Mouse (Mus musculus) heart, postnatal 0 days (tissue): ENCODE measurements around the gene Tspan12. TPM values are rescaled to one million over a fixed set of nuclear protein-coding genes. Genes with fewer than 3 reads are reported as not detected.

Experiments
- ATAC-seq: fragments of 200-750 bp; cut with Nextera tagmentation; 2 replicates; pipeline ENCODE4 v1.8.0; 2017; ENCODE audit warnings: low read depth, moderate number of reproducible peaks, moderate library complexity; ENCODE audit not compliant: insufficient read depth
- DNase-seq: peaks from one replicate; pipeline ENCODE4 v3.0.0-alpha.2; 2016; ENCODE audit warnings: low spot score
- H3K27ac ChIP-seq: fragments of 300-500 bp; sonication (generic); 2 replicates; pipeline ENCODE4 v1.5.1; 2014; ENCODE audit warnings: low read depth, mild to moderate bottlenecking
- H3K27me3 ChIP-seq: fragments of 300-500 bp; sonication (generic); 2 replicates; pipeline ENCODE4 v1.6.1; 2014; ENCODE audit warnings: low read length, mixed read lengths; ENCODE audit not compliant: control insufficient read depth, insufficient read depth
- H3K36me3 ChIP-seq: fragments of 300-500 bp; sonication (generic); replicated peaks from 2 replicates; pipeline ENCODE4 v1.6.1; 2014; ENCODE audit warnings: low read length, mixed read lengths; ENCODE audit not compliant: control insufficient read depth, insufficient read depth
- H3K4me1 ChIP-seq: fragments of 300-500 bp; sonication (generic); 2 replicates; pipeline ENCODE4 v1.6.1; 2014; ENCODE audit warnings: antibody characterized with exemption; ENCODE audit not compliant: control insufficient read depth, insufficient read depth
- H3K4me2 ChIP-seq: fragments of 300-500 bp; sonication (generic); 2 replicates; pipeline ENCODE4 v1.6.1; 2014; ENCODE audit warnings: low read depth, mild to moderate bottlenecking, low read length, moderate library complexity
- H3K4me3 ChIP-seq: fragments of 300-500 bp; sonication (generic); 2 replicates; pipeline ENCODE4 v1.5.1; 2014; ENCODE audit warnings: low read depth, low read length
- H3K9ac ChIP-seq: fragments of 300-500 bp; sonication (generic); replicated peaks from 2 replicates; pipeline ENCODE4 v1.6.1; 2014; ENCODE audit warnings: low read depth, low read length, mixed read lengths
- H3K9me3 ChIP-seq: fragments of 300-500 bp; sonication (generic); replicated peaks from 2 replicates; pipeline ENCODE4 v1.6.1; 2016; ENCODE audit warnings: low read length; ENCODE audit not compliant: control insufficient read depth
- CTCF ChIP-seq: IDR thresholded peaks from 2 replicates; pipeline ENCODE4 v1.5.1; 2016; ENCODE audit warnings: antibody characterized with exemption, control low read depth, low read depth
- EP300 ChIP-seq: IDR thresholded peaks from 2 replicates; pipeline ENCODE4 v1.6.1; 2016; ENCODE audit warnings: antibody characterized with exemption, low read depth
- WGBS: fragments of 180-500 bp; shearing (Covaris S2); extraction: QIAGEN DNeasy Blood & Tissue Kit; methylation state at CpG from one replicate; pipeline ENCODE4 v1.1.7; 2014; 5-methylcytosine and 5-hydroxymethylcytosine counted together
- polyA plus RNA-seq: library from polyadenylated mRNA; unstranded; fragments of >200 nt; fragmentation: Nextera tagmentation; extraction: Ambion mirVana; gene quantifications from 2 replicates; pipeline ENCODE4 v1.2.1, GENCODE M21; 2015
- total RNA-seq: library from RNA; depleted of rRNA; stranded (reverse); fragments of >200 nt; gene quantifications from 2 replicates; pipeline ENCODE4 v1.2.3, GENCODE M21; 2014; ENCODE audit warnings: low replicate concordance

The Tspan12 gene
- total and polyA plus RNA-seq, 2 experiments from 2014 or later, result 37.4 to 83.6 TPM

DNA sequence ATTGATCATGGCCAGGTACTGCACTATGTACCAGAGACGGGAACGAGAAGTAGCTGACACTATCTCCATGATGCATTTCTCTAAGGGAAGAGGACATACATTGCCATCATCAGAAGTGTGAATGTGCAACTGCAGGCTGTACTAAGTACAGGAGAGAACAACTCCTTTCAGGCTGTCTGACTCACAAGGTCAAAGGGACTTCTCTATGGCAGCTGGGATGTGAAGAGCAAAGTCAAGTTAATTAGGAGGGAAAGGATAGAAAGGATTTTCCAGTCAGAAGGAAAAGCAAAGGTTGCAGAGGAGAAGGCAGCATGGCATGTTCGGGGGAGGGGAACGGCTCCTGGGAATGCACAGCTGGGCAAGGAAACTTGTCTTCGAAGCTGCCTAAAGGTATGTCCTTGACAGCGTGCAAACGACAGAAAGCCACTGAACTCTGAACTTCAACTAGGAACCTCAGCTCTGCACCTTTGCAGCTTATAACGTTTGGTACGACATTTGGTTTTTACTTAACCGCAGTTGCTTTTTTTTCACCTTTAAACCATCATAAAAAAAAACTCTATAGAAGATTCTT lies 13.0 kb downstream of the Tspan12 start:
- 55% methylated on average over 10 of the region's 10 CpGs for WGBS
- TF ChIP-seq EP300 (no peak), CTCF (no peak)

GRCm38 (mm10) chr6:21833531-21833930 lies 18.8 kb downstream of the Tspan12 start:
- no peaks in the 10 kb centered on the region for H3K4me1 ChIP-seq

More for the DNA sequence above, 13.0 kb downstream of the Tspan12 start:
- peaks cover 20% of the 10 kb centered on the region for H3K4me1 ChIP-seq
- no peak overlapping the region for H3K4me3 ChIP-seq
- no peaks in the 10 kb centered on the region for H3K27me3 ChIP-seq
- ATAC-seq (no peak), DNase-seq (no peak)
- peaks cover 18% of the 10 kb centered on the region for H3K36me3 ChIP-seq
- H3K27ac ChIP-seq, result no peak overlapping the region
- H3K9me3 ChIP-seq, result no peaks in the 10 kb centered on the region
- H3K9ac ChIP-seq, result no peak overlapping the region
- H3K4me2 ChIP-seq, result no peak overlapping the region

DNA sequence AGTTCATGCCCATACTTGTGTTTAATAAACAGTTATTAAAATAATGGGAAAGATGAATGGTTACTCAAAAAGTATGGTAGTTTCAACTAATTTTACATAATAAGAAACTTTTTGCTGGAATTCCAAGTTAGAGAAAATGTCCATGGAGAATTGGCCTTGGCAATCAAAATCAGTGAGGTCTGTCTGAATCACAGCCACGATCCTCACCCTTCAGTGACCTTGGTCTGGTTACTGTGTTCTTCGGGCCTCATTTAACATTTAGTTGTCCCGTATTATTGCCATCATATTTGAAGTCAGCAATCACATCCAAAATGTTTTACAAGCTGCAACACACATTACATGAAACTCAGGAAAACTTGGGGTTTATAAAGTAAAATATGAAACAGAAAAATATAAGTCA lies 20.4 kb downstream of the Tspan12 start:
- Histone ChIP-seq H3K4me3 (no peak overlapping the region), H3K9me3 (no peaks in the 10 kb centered on the region), H3K27ac (no peak overlapping the region), H3K4me2 (no peak overlapping the region), H3K9ac (no peak overlapping the region), H3K27me3 (no peaks in the 10 kb centered on the region), H3K4me1 (no peaks in the 10 kb centered on the region), H3K36me3 (peaks cover 28% of the 10 kb centered on the region)
- DNase-seq (no peak), ATAC-seq (no peak)
- WGBS, result 72% methylated on average over 3 of the region's 3 CpGs
- TF ChIP-seq EP300, result no peak
- no peak for TF ChIP-seq CTCF

More at GRCm38 (mm10) chr6:21833531-21833930, 18.8 kb downstream of the Tspan12 start:
- Histone ChIP-seq H3K4me2 (no peak overlapping the region), H3K27me3 (no peaks in the 10 kb centered on the region), H3K27ac (no peak overlapping the region), H3K4me3 (no peak overlapping the region), H3K9ac (no peak overlapping the region), H3K9me3 (no peaks in the 10 kb centered on the region), H3K36me3 (peaks cover 28% of the 10 kb centered on the region)
- no peak for ATAC-seq
- DNase-seq, result no peak
- 86% methylated on average over 4 of the region's 4 CpGs for WGBS
- TF ChIP-seq CTCF (no peak), EP300 (no peak)

GRCm38 (mm10) chr6:21830931-21831330 lies 21.4 kb downstream of the Tspan12 start:
- Histone ChIP-seq H3K9me3 (no peaks in the 10 kb centered on the region), H3K9ac (no peak overlapping the region), H3K4me2 (no peak overlapping the region), H3K36me3 (peaks cover 27% of the 10 kb centered on the region), H3K4me1 (no peaks in the 10 kb centered on the region), H3K27ac (no peak overlapping the region), H3K27me3 (no peaks in the 10 kb centered on the region), H3K4me3 (no peak overlapping the region)
- no peak for DNase-seq
- ATAC-seq, result no peak
- WGBS, result 88% methylated on average over 6 of the region's 6 CpGs
- no peak for TF ChIP-seq EP300
- no peak for TF ChIP-seq CTCF

GRCm38 (mm10) chr6:21829930-21830329 lies 22.4 kb downstream of the Tspan12 start:
- Histone ChIP-seq H3K4me1 (no peaks in the 10 kb centered on the region), H3K9ac (no peak overlapping the region), H3K4me3 (no peak overlapping the region), H3K9me3 (no peaks in the 10 kb centered on the region), H3K36me3 (peaks cover 19% of the 10 kb centered on the region), H3K27me3 (no peaks in the 10 kb centered on the region), H3K27ac (no peak overlapping the region), H3K4me2 (no peak overlapping the region)
- no peak for ATAC-seq
- no peak for TF ChIP-seq EP300
- no peak for TF ChIP-seq CTCF
- 81% methylated on average over 7 of the region's 7 CpGs for WGBS
- no peak for DNase-seq

GRCm38 (mm10) chr6:21828437-21828836 lies 23.9 kb downstream of the Tspan12 start:
- Histone ChIP-seq H3K9me3 (no peaks in the 10 kb centered on the region), H3K9ac (no peak overlapping the region), H3K4me3 (no peak overlapping the region), H3K4me1 (peaks cover 4% of the 10 kb centered on the region; the same call in 1 of the 2 replicates), H3K4me2 (no peak overlapping the region), H3K27me3 (no peaks in the 10 kb centered on the region), H3K36me3 (peaks cover 10% of the 10 kb centered on the region), H3K27ac (no peak overlapping the region)
- no peak for ATAC-seq
- 56% methylated on average over 4 of the region's 4 CpGs for WGBS
- DNase-seq, result no peak
- TF ChIP-seq CTCF (no peak), EP300 (no peak)
